Mouse (Mus musculus): ENCODE measurements around the gene Dtx2.

Gene Dtx2

DNA sequence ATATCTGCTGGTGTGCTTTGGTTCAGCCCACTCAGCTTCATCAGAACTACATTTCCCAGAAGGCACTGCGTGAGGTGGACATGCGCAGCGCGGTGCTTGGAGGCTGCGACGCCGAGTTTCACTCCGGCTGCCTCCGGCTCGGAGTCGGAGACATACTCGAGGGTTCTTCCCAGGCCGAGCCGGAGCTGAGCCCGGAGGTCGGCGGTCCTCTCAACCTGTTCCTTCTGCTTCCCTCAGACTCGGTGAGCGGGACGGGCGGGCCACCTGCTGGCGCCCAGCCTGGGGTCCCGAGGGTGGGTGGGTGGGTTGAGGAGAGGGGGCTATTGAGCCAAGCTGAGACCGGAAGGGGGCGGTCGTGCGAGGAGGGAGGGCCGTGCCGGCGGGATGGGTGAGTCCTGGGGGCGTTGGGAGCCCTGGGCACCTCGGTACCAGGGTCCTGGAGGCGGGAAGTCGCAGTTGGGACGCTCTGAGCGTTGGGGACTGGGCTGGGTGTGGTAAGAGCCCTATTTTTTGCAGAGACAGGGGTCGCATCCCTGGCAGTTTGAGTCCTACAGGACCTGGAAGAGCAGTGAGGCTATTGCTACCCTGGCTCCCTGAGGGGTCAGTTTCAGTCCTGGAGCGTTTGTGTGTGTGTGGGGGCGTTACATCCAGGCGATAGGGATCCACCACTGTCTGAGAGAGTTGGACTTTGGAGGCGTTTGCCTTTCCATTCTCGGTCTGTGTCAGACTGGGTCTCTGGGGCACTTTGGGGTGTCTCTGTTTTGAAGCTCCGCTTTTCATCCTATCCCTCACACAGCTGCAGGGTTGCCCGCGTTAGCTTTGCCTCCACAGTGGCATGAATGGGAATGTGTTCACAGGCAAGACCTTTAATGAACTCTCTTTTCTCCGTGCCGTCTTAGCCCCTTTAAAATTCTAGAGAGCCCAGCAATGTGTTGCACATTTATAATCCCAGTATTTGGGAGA is at the start of gene Dtx2:
Dtx2 (plus strand) TSS at position 76 of the 963 bp plus-strand sequence.
- DNase-seq, result peak; percentile 89

DNA sequence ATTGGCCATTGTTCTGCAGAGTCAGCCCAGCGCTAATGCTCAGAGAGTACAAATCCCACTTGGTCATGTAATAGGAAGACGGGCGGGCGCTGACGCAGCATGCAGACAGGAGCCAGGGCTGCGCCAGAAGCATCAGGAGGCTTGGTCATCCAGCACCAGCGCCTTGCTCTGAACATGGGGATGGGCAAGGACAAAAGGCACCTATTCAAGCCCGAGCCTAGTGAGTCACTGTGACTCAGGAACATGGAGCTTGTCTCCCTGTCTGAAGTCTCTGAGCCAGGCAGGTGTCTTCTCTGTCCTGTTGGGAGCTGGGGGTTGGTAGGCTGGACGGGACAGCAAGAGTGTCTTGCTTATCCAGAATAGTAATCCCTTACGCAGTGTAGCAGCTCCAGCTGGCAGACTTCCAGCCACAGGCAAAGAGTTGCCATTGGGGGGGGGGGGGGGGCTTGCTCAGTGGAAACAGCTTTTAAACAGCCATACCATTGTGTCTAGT is 48.6 kb upstream of the Dtx2 start:
- DNase-seq, result no peak

DNA sequence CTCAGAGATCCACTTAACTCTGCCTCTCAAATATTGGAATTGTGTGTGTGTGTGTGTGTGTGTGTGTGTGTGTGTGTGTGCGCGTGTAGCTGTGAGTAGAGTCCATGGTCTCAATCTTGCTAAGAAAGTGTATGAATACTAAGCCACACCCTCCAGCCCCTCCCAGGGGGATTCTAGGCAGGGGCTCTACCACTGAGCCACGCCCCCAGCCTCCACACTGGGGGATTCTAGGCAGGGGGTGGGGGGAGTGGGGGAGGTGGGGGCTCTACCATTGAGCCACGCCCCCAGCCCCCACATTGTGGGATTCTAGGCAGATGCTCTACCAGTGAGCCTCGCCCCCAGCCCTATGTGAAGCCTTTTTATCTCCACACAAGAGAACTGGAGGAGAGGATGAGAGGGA is 48.0 kb upstream of the Dtx2 start:
- DNase-seq, result no peak

DNA sequence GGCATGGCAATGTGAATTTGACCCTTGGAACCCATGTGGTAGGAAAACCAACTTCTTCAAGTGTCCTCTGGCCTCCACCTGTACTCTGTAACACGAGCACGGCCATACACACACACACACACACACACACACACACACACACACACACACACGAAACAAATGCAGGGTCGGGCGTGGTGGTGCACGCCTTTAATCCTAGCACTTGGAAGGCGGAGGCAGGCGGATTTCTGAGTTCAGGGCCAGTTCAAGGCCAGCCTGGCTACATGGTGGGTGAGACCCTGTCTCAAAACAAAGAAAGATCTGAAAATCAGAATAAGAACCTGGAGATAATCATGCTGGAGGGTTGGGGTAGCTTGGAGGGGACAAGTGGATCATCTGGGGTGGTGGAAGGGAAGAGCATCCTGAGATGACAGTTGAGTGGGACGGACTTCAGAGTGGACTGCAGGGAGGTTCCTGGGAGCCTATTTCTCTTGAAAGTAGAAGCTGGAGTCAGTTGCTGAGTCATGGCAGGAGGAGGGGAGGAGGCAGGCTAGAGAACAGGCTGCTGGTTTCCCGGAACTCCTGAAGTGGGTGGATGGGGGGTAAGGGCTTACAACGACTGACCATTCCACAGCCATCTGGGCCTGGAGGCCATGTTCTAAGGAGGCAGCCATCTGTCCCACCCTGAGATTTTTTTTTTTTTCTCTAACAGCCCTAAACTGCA is 43.7 kb upstream of the Dtx2 start:
- DNase-seq, result no peak

DNA sequence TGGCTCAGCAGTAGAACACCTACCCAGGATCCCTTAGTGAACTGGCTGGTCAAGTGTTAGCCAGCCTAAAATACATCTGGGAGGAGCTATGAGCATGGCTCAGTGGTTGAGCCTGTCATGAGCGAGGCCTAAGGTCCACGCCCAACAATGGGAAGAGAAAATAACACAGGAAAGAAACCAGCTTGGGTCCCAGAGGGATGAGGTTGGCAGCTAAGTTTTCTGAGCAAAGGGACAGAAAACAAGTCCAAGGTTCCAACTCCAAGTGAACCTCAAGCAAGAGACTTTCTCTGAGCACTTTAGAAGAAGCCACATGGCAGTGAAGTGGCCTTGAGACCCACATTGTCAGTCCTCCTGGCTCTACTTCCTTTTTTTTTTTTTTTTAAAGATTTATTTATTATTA is 42.9 kb upstream of the Dtx2 start:
- no peak for DNase-seq

DNA sequence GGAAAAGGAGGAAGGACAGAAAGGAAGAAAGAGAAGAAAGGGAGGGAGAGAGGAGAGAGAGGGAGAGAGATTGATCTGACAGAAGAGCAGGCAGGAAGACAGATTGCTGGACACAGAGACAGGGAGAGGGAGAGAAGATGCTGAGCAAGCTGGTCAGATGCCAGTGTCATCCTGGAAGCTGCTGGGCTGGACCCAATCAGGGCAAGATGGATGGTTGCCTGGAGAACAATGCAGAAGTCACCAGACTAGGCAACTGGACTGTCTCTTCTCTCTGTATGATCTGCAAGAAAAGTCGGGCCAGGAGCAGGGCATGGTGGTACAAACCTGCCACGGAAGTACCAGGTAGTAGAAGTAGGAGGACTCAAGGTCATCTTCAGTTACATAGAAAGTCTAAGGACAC is 41.8 kb upstream of the Dtx2 start:
- DNase-seq, result peak; percentile 58

DNA sequence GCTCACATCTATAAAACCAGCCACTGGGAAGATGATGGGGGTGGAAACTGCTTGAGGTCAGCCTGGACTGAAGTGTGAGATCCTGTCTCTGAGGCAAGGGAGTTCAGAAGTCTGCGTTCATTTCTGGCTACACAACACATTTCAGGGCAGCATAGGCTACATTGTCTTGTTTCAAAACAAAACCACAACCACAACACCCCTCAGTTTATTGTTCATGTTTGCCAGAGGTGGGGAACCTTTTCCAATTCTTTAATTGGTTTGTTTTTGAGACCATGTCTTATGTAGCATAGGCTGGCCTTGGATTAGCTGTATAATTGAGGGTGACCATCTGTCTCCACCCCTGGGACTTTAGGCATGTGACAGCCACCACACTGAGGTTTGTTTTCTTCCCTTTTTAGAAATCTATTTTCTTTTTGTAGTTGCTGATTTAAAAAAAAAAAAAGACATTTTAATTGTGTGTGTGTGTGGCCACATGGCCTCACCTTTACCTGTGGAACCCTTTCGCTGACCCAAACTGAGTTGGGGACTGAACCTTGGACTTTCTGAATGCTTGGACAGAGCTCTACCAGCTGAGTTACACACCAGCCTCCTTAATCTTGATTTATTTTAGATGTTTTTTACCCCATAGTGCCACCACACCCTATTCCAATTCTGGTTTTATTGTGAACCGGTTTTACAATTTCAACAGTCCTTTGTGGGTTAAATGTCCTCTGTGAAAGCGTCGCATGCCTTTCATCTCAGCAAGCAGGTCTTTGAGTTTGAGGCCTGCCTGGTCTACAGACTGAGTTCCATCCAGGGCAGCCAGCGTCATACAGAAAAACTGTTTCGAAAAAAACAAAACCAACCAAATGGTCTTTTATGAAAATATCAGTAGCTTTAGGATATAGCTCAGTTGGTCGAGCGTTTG is 38.0 kb upstream of the Dtx2 start:
- no peak for DNase-seq

DNA sequence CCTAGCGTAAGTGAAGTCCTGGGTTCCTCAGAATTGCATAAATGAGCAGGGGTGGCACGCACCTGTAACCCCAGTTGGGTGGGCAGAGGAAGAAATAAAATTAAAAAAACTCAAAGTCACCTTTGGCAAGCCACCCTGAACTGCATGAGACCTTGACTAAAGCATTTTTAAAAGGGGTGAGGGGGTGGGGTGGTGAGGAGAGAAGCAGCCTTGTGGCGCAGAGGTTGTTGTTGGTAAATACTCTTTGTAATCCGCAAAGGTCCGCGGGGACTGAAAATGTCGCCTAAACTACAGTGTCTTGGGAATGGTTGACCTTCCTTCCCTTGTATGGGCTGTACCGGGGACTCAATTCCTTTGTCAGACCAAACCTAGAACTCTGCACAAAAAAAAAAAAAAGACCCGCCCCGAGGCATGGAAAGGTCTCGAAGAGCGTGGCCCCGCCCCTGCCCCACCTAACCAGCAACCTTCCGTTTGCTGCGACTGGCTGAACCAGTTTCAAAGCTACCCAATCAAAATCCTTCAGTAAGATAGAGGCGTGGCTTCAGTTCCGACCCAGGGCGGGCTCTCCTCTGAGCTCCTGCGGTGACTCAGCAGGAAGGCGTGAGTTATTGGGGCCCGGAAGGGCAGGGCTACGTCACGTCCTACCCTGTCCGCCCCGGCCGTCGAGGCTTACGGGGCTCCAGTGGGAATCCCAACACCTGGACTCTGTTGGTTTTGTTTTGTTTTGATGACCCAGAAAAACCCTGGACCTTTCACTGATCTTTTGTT is 37.2 kb upstream of the Dtx2 start:
- DNase-seq, result peak; percentile 94

DNA sequence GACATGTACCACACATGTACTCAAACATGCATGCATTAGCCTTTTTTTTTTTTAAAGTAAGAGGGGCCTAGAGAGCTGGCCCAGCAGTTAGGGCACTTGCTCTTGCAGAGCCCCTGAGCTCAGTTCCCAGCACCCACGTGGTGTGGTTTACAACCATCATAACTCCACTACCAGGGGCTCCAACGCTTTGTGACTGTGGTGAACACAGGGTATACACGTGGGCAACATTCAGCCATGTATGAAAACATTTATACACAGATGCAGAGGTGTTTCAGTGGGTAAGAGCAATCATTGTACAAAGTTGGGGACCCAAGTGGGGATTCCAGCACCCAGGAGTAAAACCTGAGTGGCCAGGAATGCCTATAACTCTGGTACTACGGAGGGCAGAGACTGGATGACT is 36.2 kb upstream of the Dtx2 start:
- no peak for DNase-seq

DNA sequence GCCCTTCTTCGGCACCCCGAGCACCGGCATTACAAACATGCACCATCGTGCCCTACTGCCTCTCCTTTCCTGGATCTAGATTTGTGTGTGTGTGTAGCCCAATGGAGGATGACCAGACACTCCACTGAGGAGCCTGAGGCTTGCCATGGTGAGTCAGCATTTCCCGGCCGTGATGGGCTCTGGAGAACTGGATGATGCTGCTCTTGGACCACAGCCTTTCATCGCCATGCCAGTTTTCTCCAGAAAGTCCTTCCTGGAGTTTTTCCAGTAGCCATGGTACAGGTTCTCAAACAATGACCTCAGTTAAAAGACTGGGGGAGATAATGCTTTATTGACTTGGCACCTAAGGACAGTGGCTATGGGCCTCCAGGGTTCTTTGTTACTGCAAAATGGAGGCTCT is 34.7 kb upstream of the Dtx2 start:
- no peak for DNase-seq

DNA sequence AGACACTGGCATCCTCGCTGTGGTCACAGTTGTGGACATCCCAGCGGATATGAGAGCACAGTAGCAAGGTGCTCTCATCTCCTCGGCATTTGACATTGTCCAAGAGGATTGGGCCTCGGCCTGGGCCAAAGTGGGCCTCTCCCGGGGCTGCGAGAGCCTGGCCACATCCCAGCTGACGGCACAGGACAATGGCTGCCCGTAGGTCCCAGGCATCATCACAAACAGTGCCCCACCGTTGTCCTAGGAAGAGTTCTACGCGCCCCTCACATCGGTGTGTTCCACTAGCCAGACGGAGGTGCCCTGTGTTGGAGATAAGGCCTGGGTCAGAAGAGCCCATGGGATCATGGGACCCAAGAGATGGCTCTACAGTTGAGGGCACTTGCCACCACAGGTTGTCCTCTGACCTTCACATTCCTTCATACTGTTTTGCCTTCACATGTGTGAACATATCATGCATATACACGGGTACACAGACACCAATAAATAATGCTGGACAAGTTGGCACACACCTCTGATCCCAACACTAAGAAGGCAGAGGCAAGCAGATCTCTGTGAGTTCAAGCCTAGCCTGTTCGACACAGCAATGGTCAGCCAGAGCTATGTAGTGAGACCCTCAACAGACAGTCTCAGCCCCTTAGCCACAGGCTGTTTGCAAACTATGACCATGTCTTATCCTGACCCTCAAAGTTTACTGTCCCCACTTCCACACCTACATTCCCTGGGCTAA is 33.5 kb upstream of the Dtx2 start:
- DNase-seq, result peak; percentile 63

DNA sequence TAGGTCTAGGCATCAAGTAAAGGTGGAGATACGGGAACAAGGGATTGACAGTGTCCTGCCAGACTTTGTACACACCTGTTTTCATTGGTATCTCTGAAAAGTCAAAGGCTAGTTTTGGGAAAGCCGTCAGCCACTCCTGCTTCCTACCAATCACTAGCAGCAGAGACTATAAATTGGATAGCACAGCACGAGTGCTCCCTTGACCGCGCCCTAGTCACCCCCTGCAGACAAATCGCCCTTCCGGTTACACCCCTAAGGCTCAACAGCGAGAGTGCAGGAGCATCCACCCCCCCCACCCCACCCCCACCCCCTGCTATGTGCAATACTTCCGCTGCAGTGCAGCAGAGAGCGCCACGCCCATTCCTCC is 32.5 kb upstream of the Dtx2 start:
- no peak for DNase-seq

DNA sequence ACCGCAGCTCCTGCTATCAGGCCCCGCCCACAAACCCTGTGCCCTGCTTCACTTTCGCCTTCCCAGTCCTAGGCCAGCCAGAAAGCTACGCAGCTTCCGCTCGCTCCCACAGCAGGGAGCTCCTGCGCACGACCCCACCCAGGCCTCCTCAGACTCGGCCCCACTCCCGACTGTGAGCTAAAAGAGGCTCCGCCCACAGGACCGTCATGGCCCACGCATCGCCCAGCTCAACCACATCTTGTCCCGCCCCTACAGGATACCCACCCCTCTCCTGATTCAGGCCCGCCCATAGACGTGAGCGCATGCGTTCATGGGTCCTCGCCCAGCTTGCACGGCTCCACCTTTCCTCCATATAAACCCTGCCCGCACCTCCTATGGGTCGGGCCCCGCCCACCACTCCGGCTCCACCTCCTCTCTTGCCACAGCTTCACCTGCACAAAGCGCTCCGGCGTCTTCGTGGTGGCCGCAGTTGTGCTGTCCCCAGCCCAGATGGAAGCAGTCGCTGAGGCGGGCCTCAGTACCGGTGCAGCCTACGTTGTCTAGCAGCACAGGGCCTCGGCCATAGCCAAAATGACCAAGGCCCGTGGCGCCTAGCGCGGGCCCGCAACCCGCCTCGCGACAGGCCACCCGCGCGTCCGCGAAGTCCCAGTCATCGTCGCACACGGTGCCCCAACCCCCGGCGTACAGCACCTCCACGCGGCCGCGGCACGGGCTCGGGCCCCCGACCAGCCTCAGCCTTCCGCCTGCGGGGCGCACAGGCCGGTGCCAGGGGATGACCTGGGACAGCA is 31.9 kb upstream of the Dtx2 start:
- DNase-seq, result peak; percentile 99

DNA sequence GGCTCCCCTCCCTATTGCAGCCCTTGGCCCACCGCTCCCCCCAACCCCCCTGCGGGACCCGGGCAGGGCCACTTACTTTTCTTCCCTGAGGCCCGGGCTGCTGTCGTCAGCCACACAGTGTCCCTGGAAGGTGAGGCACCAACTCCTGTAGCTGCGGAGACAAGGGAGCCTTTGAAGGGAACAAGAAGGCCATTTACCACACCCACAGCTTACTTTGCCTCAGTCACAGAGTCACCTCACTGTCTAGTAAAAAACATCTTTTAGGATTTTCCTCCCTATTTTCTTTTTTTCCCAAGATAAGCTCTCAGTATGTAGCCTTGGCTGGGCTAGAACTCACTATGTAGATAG is 31.3 kb upstream of the Dtx2 start:
- no peak for DNase-seq

DNA sequence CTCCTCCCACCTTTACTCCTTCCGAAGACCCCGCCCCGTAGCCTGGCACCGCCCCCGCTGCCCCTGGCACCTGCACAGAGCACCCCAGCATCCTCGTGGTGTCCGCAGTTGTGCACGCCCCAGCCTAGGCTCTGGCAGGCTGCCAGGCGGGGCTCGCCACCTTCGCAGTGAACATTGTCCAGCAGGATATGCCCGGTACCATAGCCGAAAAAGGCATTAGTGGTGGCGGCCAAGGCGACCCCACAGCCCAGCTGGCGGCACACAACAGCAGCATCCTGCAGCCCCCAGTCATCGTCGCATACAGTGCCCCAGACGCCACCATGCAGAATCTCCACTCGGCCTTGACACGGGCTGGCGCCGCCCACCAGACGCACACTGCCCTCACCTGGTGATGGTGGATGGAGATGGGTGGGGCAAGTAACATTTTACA is 29.1 kb upstream of the Dtx2 start:
- DNase-seq, result peak; percentile 67

DNA sequence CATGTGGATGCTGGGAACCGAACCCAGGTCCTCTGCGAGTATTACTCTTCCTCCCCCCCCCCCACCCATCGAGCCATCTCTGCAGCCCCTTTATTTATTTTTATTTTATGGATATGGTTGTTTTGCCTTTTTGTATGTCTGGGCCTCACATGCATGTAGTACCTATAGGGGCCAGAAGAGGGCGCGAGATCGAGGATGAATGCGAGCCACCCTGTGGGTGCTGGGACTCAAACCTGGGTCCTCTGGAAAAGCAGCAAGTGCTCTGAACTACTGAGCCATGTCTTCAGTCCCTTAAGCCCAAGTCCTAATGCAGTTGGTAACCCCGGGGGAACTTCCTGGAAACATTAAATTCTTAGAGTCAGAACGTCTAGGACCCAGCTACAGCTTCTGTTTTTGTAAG is 27.7 kb upstream of the Dtx2 start:
- DNase-seq, result no peak

DNA sequence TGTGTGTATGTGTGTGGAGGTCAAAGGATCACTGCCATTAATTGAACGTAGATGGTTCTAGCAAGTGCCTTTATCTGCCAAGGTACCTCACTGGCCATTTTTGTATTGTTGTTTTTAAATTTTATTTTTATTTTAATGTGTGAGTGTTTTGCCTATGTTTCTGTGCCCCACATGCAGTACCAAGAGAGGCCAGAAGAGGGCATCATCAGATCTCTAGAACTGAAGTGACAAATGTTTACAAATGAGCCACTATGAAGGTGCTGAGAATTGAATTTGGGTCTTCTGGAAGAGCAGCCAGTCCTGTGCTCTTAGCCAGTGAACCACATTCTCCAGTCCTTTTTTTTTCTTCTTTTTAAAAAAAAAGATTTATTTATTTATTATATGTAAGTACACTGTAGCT is 25.8 kb upstream of the Dtx2 start:
- peak; percentile 65 for DNase-seq

DNA sequence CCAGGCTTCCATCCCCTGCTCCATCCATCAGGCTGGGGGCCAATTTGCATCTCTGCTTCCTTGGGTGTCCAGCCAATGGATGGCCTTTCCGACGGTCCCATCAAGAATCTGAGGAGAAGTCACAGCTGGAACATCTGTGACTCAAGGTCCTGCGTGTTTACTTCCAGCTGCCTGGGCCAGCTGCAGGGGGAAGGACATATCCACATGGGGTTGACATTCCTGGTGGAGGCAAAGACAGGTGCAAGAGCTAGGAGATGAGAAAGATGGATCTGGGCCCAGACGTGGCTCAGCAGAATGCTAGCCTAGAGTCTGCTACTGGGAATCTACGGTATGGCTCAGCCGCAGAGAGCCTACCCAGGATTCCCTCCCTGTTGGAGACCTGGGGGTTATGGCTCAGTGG is 24.4 kb upstream of the Dtx2 start:
- DNase-seq, result no peak

DNA sequence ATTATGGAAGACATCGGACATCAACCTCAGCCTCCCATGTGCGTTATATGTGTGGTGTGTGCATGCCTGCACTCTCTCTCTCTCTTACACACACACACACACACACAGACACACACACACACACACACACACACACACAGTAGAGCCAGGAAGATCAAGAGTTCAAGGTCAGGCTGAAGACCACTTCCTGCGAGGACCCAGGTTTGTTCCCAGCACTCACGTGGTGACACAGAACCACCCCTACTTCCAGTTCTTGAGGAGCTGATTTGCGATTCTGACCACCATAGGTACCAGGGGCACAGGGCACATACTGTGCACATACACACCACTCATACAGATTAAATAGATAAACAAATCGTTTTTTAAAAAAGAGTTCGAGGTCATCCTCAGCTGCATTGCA is 22.7 kb upstream of the Dtx2 start:
- DNase-seq, result no peak

DNA sequence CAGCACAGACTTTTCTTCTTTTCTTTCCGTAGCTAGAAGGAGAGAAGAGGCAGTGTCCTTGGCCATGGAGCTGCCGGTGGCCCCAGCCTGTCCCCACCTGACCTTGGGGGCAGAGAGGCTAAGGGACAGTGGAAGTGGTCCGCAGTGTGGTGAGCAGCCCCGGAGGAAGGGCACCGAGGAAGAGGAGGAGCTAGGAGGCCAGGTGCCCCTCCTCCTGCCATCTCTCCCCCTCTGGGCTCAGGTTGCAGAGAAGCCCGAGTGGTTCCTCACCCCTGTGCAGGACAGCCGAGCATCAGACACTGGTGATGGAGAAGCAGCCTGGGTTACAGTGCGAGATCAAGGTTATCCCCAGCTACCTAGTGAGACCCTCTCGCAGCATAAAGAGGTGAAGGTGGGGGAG is 20.2 kb upstream of the Dtx2 start, which contains the start of gene Ssc4d:
Ssc4d (minus strand) TSS at position 167 of the 400 bp plus-strand sequence.
- no peak for DNase-seq
